Mouse (Mus musculus): ENCODE results near the gene Ptgfr.

Ptgfr gene

DNA sequence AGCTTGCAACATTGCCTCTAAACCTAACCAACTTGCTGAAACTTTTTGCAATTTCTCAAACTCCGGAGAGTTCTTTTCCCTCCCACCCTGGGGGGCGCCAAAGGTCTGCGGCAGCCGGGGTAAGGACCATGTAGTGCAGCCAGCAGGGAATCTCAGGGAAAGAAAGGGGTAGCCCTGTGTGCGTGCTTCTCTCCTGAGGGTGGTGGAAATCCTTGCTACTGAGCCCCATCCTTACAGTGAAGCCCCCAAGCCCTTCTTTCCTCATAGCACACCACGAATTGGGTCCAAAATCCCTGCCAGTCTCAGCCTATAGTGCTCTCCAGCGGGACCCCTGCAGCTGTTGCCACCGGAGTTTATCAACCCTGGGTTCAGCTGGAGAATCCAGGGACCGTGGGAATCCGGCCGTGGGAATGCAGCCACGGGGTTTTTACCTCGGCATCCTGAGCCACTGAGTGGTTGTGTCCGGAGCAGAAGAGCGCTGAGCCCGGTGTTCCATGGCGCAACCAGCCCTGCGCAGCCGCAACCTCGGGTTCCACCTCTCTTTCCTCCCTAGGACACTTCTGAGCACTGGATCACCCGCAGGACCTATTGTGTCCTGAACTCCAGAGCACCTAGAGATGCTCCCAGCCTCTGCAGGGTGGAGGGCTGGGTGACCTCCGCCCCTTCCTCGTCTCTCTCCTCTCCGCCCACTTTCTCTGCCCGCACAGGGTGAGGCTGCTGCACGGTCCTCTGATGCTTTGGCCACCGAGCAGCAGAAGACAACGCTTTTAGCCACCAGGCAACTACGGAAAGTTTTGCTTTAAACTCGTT, at the start of gene Ptgfr:
Gene Ptgfr, minus strand, starts transcription at position 760 of the 810 bp plus-strand sequence.
- in situ Hi-C loops (cut with MboI; ENCODE audit: low pct_unique_long_range_greater_than_20kb in 1 of 2, low sequenced_read_pairs in 2 of 2, unreplicated experiment in 1 of 2) = no loop called here

GRCm38 (mm10) chr3:151883881-151884280, 46.5 kb upstream of the Ptgfr start:
- in situ Hi-C loops (cut with MboI; ENCODE audit: low pct_unique_long_range_greater_than_20kb in 1 of 2, low sequenced_read_pairs in 2 of 2, unreplicated experiment in 1 of 2) = no loop called here

DNA sequence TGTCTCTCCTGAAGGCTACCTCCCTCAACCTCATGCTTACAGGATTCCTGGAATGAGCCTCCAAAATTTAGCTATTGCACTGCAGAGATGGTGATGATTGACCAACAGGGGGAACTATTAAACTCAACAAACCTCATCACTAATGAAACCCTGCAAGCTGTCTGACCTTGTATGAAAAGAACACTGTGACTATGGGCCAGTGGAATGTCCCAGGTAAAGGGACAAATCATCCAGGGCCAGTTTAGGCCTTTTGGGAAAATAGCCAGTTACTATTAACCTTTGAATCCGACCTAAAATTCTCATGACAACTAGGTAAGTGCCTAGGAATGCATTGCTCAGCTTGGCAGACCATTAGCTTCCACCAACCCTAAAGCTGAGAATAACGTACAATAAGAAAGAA, 42.6 kb upstream of the Ptgfr start:
- in situ Hi-C loops (cut with MboI; ENCODE audit: low pct_unique_long_range_greater_than_20kb in 1 of 2, low sequenced_read_pairs in 2 of 2, unreplicated experiment in 1 of 2) = no loop called here

DNA sequence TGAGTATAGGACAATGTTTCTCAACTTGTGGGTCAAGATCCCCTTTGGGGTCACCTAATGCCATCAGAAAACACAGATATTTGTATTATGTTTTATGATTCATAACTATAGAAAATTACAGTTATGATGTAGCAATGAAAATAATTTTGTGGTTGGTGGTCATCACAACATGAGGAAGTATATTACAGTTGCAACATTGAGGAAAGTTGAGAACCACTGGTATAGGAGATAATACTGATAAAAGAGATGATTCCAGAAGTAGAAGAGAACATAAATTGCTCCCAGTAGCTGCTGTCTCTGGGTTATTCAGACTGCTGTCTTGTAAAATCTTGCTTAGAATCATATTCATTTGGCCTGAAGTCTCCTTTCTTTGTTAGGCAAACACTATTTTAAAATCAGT, 31.5 kb upstream of the Ptgfr start:
- in situ Hi-C loops (cut with MboI; ENCODE audit: low pct_unique_long_range_greater_than_20kb in 1 of 2, low sequenced_read_pairs in 2 of 2, unreplicated experiment in 1 of 2) = no loop called here

DNA sequence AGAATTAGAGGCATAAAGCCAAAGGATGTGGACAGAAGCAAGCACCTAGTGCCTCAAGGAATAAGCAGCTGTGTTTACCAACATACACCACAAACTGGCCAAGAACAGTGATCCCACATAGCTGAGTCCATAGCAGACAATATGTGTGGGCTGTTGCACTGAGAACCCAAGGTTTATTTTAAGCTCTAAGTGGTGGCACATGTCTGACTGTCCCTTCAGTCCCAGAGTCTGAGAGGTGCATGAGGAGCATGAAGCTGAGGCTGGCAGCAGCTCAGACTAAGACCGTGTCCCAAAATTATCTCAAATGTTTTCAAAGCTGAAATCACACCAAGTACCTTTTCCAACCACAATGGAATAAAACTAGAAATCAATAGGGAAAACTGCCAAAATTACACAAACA, 13.9 kb upstream of the Ptgfr start:
- in situ Hi-C loops (cut with MboI; ENCODE audit: low pct_unique_long_range_greater_than_20kb in 1 of 2, low sequenced_read_pairs in 2 of 2, unreplicated experiment in 1 of 2) = no loop called here

- in situ Hi-C loops (cut with MboI; ENCODE audit: low pct_unique_long_range_greater_than_20kb in 1 of 2, low sequenced_read_pairs in 2 of 2, unreplicated experiment in 1 of 2) = no loop called here
Observed at GRCm38 (mm10) chr3:151850621-151851020, 13.2 kb upstream of the Ptgfr start.

GRCm38 (mm10) chr3:151846292-151846691, 8.9 kb upstream of the Ptgfr start:
- in situ Hi-C loops (cut with MboI; ENCODE audit: low pct_unique_long_range_greater_than_20kb in 1 of 2, low sequenced_read_pairs in 2 of 2, unreplicated experiment in 1 of 2) = no loop called here

DNA sequence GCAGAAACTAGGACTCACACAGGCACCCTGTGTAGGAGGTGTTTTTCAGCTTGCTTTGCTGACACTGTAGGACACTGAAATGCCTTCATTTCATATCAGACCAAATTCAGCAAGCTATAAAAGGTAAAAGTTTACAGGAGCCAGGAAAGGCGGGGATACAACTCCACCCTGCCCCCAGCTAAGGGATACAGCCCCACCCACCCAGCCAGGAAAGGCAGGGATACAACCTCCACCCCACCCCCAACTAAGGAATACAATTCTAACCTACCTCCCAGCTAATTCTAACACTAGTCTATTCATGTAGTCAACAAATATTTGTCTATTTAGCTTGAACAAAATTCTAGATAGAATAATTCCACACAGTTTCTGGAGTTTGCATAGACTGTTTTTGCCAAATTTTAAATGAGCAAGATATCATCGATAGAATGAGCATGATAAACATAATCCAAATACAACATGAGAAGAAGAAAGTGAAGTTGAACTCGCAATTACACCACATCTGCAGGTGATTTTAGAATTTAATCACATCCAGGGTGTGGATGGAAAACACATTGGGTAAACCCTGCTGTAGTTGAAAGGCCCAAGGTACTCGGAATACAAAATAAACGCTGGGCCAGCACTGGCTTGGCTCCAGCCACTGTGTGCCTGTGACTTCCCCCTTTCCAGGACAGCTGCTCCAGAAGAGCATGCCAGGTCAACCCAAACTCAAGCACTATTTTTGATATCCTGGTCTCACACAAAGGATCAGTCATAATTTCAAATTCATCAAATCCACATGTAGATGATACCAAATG, 7.1 kb upstream of the Ptgfr start:
- in situ Hi-C loops (cut with MboI; ENCODE audit: low pct_unique_long_range_greater_than_20kb in 1 of 2, low sequenced_read_pairs in 2 of 2, unreplicated experiment in 1 of 2) = no loop called here

DNA sequence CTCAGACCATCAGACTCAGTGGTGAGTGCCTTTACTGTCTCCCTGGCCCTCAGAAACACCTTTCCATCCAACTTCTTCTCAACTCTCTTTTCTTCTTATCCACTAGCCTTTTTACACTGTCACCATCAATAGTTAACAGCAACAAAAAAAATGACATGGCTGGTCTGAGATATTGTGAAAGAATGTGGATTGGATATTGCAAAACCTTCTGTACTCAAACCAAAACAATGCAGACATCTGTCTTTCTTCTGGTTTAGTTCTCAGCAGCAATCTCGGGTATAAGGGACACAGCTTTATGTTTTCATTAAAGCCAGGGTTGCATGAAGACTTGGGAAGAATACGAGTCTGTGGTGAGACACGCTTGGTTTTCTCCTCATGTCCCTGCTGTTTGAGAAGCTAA, 3.3 kb upstream of the Ptgfr start:
- in situ Hi-C loops (cut with MboI; ENCODE audit: low pct_unique_long_range_greater_than_20kb in 1 of 2, low sequenced_read_pairs in 2 of 2, unreplicated experiment in 1 of 2) = no loop called here

DNA sequence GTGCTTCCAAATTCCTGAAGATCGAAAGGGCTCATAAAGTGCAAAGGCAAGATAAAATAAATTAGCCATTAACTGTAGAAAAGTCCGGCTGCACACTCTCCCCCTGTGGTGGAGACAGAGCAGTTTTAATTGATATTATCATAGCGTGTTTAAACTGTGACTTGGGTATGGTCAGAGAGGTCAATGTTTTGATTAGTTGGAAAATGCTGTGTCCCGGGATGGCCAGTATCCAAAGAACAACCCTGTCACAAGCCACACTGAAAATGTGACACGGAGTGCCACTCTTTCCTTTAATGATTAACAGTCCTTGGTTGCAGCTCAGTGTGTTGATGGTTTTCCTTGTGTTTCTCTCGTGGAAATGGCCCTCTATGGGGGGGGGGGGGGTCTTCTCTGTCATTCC, 942 bp upstream of the Ptgfr start:
- in situ Hi-C loops (cut with MboI; ENCODE audit: low pct_unique_long_range_greater_than_20kb in 1 of 2, low sequenced_read_pairs in 2 of 2, unreplicated experiment in 1 of 2) = no loop called here

GRCm38 (mm10) chr3:151837749-151838148, 319 bp upstream of the Ptgfr start:
- in situ Hi-C loops (cut with MboI; ENCODE audit: low pct_unique_long_range_greater_than_20kb in 1 of 2, low sequenced_read_pairs in 2 of 2, unreplicated experiment in 1 of 2) = no loop called here

DNA sequence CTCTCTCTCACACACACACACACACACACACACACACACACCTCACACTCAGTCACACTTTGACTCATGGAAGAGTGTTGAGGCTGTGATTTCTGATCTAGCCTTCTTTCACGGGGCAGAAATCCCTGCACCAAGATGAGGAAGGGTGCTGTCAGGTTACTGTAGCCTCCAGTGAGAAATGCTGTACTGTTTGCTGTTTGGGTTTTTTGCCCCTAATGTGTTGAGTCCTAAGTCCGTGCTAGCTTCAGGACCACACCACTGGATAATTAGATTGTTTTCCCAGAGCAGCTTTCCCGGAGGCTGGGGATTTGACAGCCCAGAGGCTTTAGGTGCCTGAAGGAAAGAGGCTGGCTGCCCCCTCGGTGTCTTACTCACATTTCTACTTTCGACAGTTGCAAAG, 979 bp downstream of the Ptgfr start:
- in situ Hi-C loops (cut with MboI; ENCODE audit: low pct_unique_long_range_greater_than_20kb in 1 of 2, low sequenced_read_pairs in 2 of 2, unreplicated experiment in 1 of 2) = no loop called here

- in situ Hi-C loops (cut with MboI; ENCODE audit: low pct_unique_long_range_greater_than_20kb in 1 of 2, low sequenced_read_pairs in 2 of 2, unreplicated experiment in 1 of 2) = no loop called here
Observed at GRCm38 (mm10) chr3:151835831-151836230, 1.6 kb downstream of the Ptgfr start.

GRCm38 (mm10) chr3:151827950-151828610, 9.3 kb downstream of the Ptgfr start:
- in situ Hi-C loops (cut with MboI; ENCODE audit: low pct_unique_long_range_greater_than_20kb in 1 of 2, low sequenced_read_pairs in 2 of 2, unreplicated experiment in 1 of 2) = no loop called here

DNA sequence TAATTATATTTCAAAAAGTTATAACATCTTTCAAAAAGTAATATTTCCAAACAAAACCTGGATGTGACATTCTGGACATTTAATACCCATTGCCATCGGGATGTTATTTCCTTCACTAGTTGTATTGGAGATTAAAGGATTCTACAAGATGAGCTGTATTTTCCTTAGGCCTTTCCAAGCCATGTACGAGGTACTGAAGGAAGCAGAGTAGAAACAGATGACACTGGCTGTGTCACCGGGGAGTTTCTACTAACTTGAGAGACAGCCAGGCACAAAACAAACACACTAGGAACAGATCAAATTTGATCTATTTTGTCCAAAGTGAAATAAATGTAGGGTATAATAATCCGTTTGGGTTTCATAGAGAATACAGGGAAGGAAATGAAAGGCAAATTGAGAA, 17.6 kb downstream of the Ptgfr start:
- in situ Hi-C loops (cut with MboI; ENCODE audit: low pct_unique_long_range_greater_than_20kb in 1 of 2, low sequenced_read_pairs in 2 of 2, unreplicated experiment in 1 of 2) = loop anchor here (25.0 kb wide), 2 partner anchors 242 to 267 kb away; no protein-coding TSS in a partner anchor

GRCm38 (mm10) chr3:151818265-151818664, 19.2 kb downstream of the Ptgfr start:
- in situ Hi-C loops (cut with MboI; ENCODE audit: low pct_unique_long_range_greater_than_20kb in 1 of 2, low sequenced_read_pairs in 2 of 2, unreplicated experiment in 1 of 2) = loop anchor here (25.0 kb wide), 2 partner anchors 244 to 269 kb away; no protein-coding TSS in a partner anchor

- in situ Hi-C loops (cut with MboI; ENCODE audit: low pct_unique_long_range_greater_than_20kb in 1 of 2, low sequenced_read_pairs in 2 of 2, unreplicated experiment in 1 of 2) = loop anchor here (25.0 kb wide), 2 partner anchors 254 to 279 kb away; no protein-coding TSS in a partner anchor
Observed at GRCm38 (mm10) chr3:151808613-151809012, 28.8 kb downstream of the Ptgfr start.

GRCm38 (mm10) chr3:151788622-151789021, 48.8 kb downstream of the Ptgfr start:
- in situ Hi-C loops (cut with MboI; ENCODE audit: low pct_unique_long_range_greater_than_20kb in 1 of 2, low sequenced_read_pairs in 2 of 2, unreplicated experiment in 1 of 2) = no loop called here

GRCm38 (mm10) chr3:151775089-151775488, 62.3 kb downstream of the Ptgfr start:
- in situ Hi-C loops (cut with MboI; ENCODE audit: low pct_unique_long_range_greater_than_20kb in 1 of 2, low sequenced_read_pairs in 2 of 2, unreplicated experiment in 1 of 2) = no loop called here

Data from mouse embryonic stem cell (cell line).